Mouse (Mus musculus) cerebellum, adult 2 months (tissue): ENCODE measurements around the gene Cldn24.

Experiments used
- CTCF ChIP-seq: fragments of 200-500 bp; IDR thresholded peaks from 2 replicates; pipeline ENCODE4 v1.5.1; 2011; ENCODE audit warnings: low read depth, mild to moderate bottlenecking, control low read depth, low read length, moderate library complexity, borderline replicate concordance; ENCODE audit not compliant: insufficient read depth
- POLR2A ChIP-seq: fragments of 200-500 bp; IDR thresholded peaks from 2 replicates; pipeline ENCODE4 v1.6.1; 2011; ENCODE audit warnings: low read length, control low read depth, borderline replicate concordance; ENCODE audit not compliant: insufficient read depth

DNA sequence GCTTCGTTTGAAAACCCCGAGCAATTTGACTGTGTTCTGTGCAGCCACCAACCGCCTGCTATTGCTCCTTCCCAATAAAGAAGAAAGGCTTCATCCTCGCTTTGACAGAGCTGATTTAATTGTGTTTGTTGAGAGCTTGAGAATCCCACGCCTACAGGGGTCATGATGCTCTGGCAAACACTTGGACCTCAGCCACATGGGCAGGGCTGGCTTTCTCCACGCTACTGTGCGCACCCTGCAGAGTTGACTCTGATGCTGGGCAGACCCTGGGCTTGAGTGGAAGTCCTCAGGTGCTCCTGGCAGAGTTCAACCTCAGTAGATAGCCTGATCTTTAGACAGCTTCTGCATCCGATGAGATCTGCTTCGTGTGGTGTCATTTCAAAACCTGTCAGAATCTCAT, 30.0 kb upstream of the Cldn24 start:
- TF ChIP-seq CTCF (no peak), POLR2A (no peak)
